Mouse (Mus musculus) hindlimb bud, embryonic 11.5 days (tissue): ENCODE results near the gene Scrn3.

Experiments
- DNase-seq: peaks from one replicate; pipeline ENCODE4 v3.0.0-alpha.2; 2012; ENCODE audit warnings: low read depth, low spot score; ENCODE audit errors: extremely low spot score

The Scrn3 gene

GRCm38 (mm10) chr2:73306006-73306405 is 6.4 kb upstream of the Scrn3 start:
- DNase-seq: no peak

DNA sequence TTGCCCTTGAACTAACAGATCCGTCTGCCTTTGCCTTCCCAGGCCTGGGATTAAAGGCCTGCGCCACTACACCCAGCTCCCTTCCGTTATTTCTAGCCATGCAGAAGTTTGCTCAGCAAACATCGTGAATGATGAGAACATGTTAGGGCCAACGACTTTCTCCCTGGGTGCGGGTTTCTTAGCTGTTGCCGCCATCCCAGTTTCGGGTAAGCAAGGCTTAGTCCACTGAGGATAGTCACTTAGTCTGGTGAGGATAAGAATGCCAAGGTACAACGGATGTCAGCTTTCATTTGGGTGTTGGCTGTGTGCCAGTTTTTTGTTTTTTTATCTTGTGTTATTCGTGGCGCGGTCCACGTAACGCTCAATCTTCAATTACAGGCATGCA is 708 bp downstream of the Scrn3 start:
- no peak for DNase-seq

GRCm38 (mm10) chr2:73314311-73314710 is 1.9 kb downstream of the Scrn3 start:
- no peak for DNase-seq

GRCm38 (mm10) chr2:73317426-73317825 is 5.0 kb downstream of the Scrn3 start:
- DNase-seq: no peak

DNA sequence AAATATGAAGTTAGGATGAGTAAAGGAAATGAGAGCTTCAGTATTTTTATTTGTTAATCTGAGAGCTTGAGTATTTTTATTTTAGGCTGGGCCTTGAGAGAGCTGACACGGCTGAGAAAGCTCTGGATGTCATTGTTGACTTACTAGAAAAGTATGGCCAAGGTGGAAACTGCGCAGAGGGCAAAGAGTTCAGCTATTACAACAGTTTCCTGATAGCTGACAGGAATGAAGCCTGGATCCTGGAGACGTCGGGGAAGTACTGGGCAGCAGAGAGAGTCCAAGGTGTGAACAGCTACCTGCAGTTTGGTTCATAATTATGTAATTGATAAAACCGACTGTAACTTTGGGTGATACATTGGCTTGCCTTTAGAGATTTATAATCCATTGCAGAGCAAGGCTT is 6.8 kb downstream of the Scrn3 start:
- DNase-seq: no peak

GRCm38 (mm10) chr2:73322991-73323390 is 10.6 kb downstream of the Scrn3 start:
- DNase-seq: no peak

DNA sequence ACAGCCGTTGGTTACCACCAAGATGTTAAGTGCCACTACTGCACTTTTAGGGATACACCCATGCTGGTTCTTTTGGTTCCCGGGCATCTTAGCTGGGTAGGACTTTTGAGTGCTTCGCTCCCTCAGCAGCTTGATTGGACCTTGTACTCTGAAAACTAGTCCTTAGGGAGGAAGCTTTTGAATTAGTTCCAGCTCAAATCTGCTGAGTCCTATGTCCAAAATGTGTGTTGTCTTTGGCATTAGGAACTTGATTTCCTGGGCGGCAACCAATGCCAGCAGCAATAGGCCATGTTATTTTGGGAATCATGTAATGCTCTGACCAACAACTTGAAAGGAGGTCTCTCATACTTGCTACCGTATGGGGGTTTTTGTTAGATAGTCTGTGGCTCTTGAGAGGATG is 13.5 kb downstream of the Scrn3 start:
- DNase-seq: no peak

- no peak for DNase-seq
Observed at GRCm38 (mm10) chr2:73335949-73336348, 23.5 kb downstream of the Scrn3 start.

DNA sequence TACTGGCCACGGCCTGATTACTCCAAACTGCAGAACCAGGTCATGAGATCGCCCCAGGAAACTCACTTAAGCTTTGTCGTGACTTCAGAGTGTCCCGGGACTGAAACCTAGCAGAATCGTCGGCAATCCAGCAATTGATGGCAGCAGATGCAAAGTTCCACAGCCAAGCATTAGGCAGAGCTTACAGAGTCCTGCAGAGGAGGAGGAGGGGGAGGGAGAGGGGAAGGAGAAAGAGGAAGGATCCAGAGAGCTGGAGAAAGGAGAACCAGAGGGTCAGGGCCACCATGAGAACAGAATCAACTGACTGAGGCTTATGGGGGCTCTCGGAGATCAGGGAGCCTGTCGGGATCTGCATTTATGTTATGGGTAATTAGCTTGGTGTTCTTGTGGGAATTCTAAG is 26.0 kb downstream of the Scrn3 start:
- no peak for DNase-seq

GRCm38 (mm10) chr2:73343701-73344100 is 31.3 kb downstream of the Scrn3 start:
- DNase-seq: no peak

DNA sequence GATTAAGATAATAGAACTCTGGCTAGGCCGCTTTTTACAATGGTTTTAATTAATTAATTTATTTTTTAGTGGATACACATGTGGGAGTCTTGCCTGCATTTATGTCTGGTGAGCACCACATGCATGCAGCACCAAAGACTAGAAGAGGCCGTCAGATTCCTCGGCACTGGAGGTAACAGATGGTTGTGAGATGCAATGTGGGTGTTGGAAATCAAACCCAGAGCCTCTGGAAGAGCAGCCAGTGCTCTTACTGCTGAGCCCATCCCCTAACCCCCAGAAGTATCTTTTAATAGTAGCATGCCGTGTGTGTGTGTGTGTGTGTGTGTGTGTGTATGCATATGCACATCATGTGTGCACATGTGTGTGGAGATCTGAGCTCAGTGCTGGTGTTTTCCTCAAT is 32.8 kb downstream of the Scrn3 start:
- no peak for DNase-seq

GRCm38 (mm10) chr2:73346345-73347086 is 34.1 kb downstream of the Scrn3 start:
- DNase-seq: no peak

DNA sequence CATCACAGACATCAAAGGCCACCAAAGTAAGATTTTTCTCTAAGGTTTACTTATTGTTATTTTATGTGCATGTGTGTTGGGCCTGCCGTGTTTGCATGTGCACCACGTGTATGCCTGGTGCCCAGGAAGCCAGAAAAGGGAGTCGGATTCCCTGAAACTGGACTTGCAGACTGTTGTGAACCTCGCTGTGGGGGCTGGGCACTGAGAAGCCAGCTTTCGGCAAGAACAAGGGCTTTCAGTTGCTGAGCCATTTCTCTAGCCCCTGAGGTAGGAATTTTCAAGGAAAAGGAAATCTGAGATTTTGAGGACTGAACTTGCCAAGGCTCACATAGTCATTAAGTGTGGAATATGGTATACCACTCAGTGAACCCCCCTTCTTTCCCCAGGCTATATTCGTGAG is 34.7 kb downstream of the Scrn3 start:
- DNase-seq: no peak

DNA sequence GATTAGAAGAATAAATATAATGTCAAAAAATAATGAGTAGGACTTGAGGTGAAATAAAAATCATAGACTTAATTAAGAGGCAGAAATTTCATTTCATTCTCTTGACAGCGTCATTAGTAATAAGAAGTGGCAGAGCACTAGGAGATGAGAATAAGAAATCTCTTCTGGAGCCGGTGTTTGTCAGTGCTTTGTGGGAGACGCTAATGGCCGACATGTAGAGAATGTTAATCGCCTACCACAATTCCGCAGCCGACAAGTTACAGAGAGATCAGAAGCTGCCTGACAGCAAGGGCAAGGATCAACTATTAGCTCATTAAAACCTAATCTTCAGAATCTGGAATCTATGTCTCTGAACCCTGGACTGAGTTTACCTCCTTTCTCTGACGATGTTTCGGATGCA is 35.4 kb downstream of the Scrn3 start:
- DNase-seq: no peak

GRCm38 (mm10) chr2:73348221-73348620 is 35.8 kb downstream of the Scrn3 start:
- no peak for DNase-seq

- no peak for DNase-seq
Observed at GRCm38 (mm10) chr2:73351496-73351895, 39.1 kb downstream of the Scrn3 start.

- DNase-seq: no peak
Observed at GRCm38 (mm10) chr2:73351927-73352374, 39.5 kb downstream of the Scrn3 start.

- DNase-seq: no peak
Observed at GRCm38 (mm10) chr2:73357004-73357403, 44.6 kb downstream of the Scrn3 start.

GRCm38 (mm10) chr2:73359941-73360340 is 47.5 kb downstream of the Scrn3 start:
- no peak for DNase-seq

DNA sequence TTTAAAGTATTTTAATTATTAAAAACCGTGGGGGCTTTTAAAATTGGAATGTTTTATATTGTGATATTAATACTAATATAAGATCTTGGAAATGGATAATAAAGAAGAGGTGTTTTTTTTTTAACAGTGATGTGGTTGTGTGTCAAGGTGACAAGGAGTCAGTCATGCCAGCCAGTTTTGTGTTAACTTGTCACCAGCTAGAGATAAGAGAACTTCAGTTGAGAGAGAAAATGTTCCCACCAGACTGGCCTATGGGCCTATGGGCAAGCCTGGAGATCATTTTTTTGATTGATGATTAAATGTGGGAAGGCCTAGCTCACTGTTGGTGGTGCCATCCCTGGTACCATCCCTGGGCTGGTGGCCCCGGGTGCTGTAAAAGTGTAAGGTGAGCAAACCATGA is 48.1 kb downstream of the Scrn3 start:
- no peak for DNase-seq

DNA sequence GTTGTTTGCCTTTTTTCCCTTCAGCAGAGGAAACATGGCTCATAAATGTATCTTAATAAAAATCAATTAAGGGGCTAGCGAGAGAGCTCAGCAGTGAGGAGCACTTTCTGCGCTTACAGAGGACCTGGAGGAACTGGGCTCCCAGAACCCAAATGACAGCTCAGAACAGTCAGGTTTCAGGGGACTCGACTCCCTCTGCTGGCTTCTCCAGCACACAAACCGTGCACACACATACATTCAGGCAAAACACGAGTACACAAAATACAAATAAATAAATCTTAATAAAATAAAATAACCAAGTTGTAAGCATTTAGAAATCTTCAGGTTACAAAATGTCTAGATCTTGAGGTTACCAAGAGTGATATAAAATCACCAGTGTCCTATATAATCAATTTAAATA is 51.0 kb downstream of the Scrn3 start:
- DNase-seq: no peak

DNA sequence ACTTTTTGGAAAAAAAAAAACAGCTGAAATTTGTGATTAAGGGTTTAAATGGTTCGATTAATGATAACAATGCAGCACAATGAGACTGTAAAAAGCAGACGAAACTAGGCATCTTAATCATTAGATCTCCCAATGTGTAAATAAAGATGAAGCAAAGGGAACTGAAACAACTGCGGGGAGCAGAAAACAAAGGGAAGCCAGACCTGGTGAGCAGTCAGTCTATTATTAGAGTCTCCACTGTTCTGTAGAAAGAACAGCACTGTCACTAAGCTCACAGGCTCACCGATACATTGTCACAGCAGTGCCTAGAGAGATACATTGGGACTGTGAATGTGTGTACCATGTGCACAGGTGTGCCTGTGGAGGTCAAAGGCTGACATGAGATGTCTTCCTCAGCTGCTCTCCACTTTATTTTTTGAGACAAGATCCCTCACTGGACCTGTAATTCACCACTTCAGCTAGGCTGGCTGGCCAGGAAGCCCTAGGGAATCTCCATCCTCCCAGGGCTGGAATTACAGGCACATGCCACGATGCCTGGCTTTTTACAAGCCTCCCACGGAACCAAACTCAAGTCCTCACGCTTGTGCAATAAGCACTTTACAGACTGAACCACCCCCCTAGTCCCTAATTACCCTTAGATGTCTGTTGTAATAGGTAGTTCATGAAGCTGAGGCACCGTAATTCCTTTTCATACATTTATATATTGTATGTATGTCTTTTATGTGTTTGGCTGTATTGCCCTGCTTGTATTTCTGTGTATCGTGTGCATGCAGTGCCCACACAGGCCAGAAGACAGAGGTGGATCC is 59.3 kb downstream of the Scrn3 start:
- DNase-seq: no peak
